Mouse (Mus musculus): ENCODE data around the gene Slc4a5.

DNA sequence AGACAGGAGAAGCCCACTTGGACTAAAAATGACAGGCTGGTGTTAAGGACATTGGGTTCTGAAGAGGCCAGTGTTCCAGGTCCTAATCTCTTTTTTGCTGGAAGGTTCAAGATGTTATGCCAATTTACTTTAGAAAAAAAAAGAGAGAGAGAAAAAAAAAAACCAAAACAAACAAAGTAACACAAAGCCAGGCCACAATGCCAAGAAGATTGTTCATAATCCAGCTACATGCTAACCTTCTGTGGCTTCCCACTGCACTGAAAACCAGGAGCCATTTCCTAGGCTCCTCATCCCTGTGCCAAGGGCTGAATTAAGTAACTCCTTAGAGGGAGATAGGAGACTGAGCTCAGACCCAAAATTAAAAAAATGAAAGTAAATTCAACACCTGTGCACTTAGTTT lies 95.7 kb downstream of the Slc4a5 start:
- TF ChIP-seq CTCF (IDR thresholded peaks at IDR 0.05; ENCODE audit: extremely low read depth, insufficient read length, insufficient replicate concordance, low read depth, low read length): no peak
- TF ChIP-seq POLR2A (IDR thresholded peaks at IDR 0.05; ENCODE audit: low read depth, low read length): no peak
